Mouse (Mus musculus) ES-E14 (cell line): ENCODE data around the gene Ntm. TPM values are rescaled to one million over a fixed set of nuclear protein-coding genes. Genes with fewer than 3 reads are reported as not detected.

Experiments used
- DNase-seq: peaks from one replicate; pipeline ENCODE4 v3.0.0-alpha.2; 2013; ENCODE audit warnings: low read depth, low spot score
- H3K27ac ChIP-seq: 2 replicates; pipeline ENCODE4 v1.5.1; 2012; ENCODE audit warnings: low read depth, mild to moderate bottlenecking, low read length, moderate library complexity, mixed read lengths; ENCODE audit not compliant: poor library complexity, insufficient read depth, severe bottlenecking
- H3K36me3 ChIP-seq: 2 replicates; pipeline ENCODE4 v1.6.1; 2012; ENCODE audit warnings: mild to moderate bottlenecking, low read length, moderate library complexity, mixed read lengths; ENCODE audit not compliant: control insufficient read depth, poor library complexity, insufficient read depth, severe bottlenecking
- H3K4me1 ChIP-seq, 2 experiments: fragments of 150-350 bp in 1 of 2; sonication (generic) in 1 of 2; 2 replicates each; pipeline ENCODE4 v1.6.1; 2012; ENCODE audit warnings: low read length in 2 of 2, mild to moderate bottlenecking in 1 of 2, mixed read lengths in 1 of 2; ENCODE audit not compliant: control insufficient read depth in 2 of 2, insufficient read depth in 2 of 2, poor library complexity in 1 of 2
- H3K4me3 ChIP-seq, 2 experiments: fragments of 150-350 bp in 1 of 2; sonication (generic) in 1 of 2; 2 replicates each; pipeline ENCODE4 v1.5.1; 2012; ENCODE audit warnings: low read length in 2 of 2, low read depth in 1 of 2, mild to moderate bottlenecking in 1 of 2, mixed read lengths in 1 of 2; ENCODE audit not compliant: insufficient read depth in 1 of 2, poor library complexity in 1 of 2, severe bottlenecking in 1 of 2
- H3K9ac ChIP-seq: 2 replicates; pipeline ENCODE4 v1.6.1; 2012; ENCODE audit warnings: low read depth, mild to moderate bottlenecking, low read length, mixed read lengths; ENCODE audit not compliant: poor library complexity, insufficient read depth, severe bottlenecking
- H3K9me3 ChIP-seq: fragments of 150-350 bp; sonication (generic); 2 replicates; pipeline ENCODE4 v1.6.1; 2012; ENCODE audit warnings: low read depth, mild to moderate bottlenecking, low read length; ENCODE audit not compliant: control insufficient read depth, insufficient read depth
- CHD2 ChIP-seq: IDR thresholded peaks from 2 replicates; pipeline ENCODE4 v1.6.1; 2014; ENCODE audit warnings: mild to moderate bottlenecking, low read depth, low read length, inconsistent platforms
- HCFC1 ChIP-seq: IDR thresholded peaks from 2 replicates; pipeline ENCODE4 v1.6.1; 2012; ENCODE audit warnings: low read length, inconsistent platforms, borderline replicate concordance; ENCODE audit not compliant: insufficient read depth
- MAFK ChIP-seq: IDR thresholded peaks from 2 replicates; pipeline ENCODE4 v1.6.1; 2014; ENCODE audit warnings: mild to moderate bottlenecking, low read depth, low read length, inconsistent platforms; ENCODE audit not compliant: insufficient read depth
- ZC3H11A ChIP-seq: IDR thresholded peaks from 2 replicates; pipeline ENCODE4 v1.6.1; 2012; ENCODE audit warnings: low read depth, mild to moderate bottlenecking, inconsistent platforms, low read length, borderline replicate concordance
- ZNF384 ChIP-seq: IDR thresholded peaks from 2 replicates; pipeline ENCODE4 v1.6.1; 2012; ENCODE audit warnings: low read depth, low read length, inconsistent platforms
- in situ Hi-C, 2 experiments: fragments of 600-800 bp; cut with MboI; formaldehyde crosslinking; loops; one replicate each; pipeline ENCODE4 v1.15.1; 2025; ENCODE audit warnings: low sequenced_read_pairs in 2 of 2, inconsistent platforms in 1 of 2; ENCODE audit not compliant: unreplicated experiment in 2 of 2
- total RNA-seq: library from RNA; depleted of rRNA; stranded (reverse); fragments of 300-350 nt; gene quantifications from 2 replicates; pipeline ENCODE4 v1.2.3, GENCODE M21; 2012

Gene Ntm
- total RNA-seq, 1 experiment, result 0.67 TPM

DNA sequence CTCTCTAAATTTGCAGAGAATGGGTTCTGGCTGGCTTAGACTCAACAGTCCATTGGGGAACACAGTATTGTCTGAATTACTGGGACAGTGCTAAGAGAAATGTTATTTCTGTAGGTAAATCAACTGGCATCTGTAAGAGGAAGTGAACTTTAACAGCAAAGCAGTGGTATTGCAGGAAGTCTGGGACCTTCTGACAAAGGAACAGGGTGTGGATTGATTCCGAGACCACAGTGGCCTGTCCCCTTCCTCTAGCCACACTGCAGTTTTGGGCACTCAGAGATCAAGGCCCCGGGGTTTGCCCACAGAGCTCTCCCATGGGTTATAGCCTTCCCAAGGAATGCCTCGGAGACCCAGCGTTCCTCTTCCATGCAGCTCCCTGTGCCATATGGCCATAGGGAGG lies 172.9 kb downstream of the Ntm start:
- no peak for DNase-seq
- no peak overlapping the region for H3K27ac ChIP-seq
- no peaks in the 10 kb centered on the region for H3K36me3 ChIP-seq
- in situ Hi-C loops, result no loop called here
- no peak overlapping the region for H3K9ac ChIP-seq
- no peaks in the 10 kb centered on the region for H3K4me1 ChIP-seq
- no peaks in the 10 kb centered on the region for H3K9me3 ChIP-seq
- no peak overlapping the region for H3K4me3 ChIP-seq
- TF ChIP-seq HCFC1 (no peak), MAFK (no peak), CHD2 (no peak), ZNF384 (no peak), ZC3H11A (no peak)

DNA sequence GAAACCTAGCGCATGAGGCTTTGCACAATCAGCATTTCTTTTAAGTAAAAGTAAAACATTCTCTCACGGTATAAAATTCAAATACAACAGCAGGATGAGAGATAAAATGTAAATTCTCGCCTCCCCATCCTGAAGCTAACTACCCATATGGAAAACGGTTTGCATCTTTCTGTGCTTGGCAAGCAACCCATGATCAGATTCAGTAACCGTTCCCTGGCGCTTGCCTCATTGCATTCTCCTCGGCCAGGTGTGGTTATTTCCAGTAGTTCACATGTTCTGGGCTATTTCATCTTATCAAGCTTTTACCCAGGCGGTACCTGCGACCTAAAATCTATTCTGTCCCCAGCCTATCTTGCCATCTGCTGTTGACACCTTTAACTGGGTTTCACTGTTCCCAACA lies 174.1 kb downstream of the Ntm start:
- in situ Hi-C loops, result no loop called here
- no peaks in the 10 kb centered on the region for H3K36me3 ChIP-seq
- H3K4me1 ChIP-seq, result no peaks in the 10 kb centered on the region
- no peaks in the 10 kb centered on the region for H3K9me3 ChIP-seq
- no peak for TF ChIP-seq HCFC1
- no peak for TF ChIP-seq ZC3H11A
- TF ChIP-seq ZNF384, result no peak
- TF ChIP-seq MAFK, result no peak
- no peak for TF ChIP-seq CHD2
- H3K27ac ChIP-seq, result no peak overlapping the region
- H3K9ac ChIP-seq, result no peak overlapping the region
- no peak overlapping the region for H3K4me3 ChIP-seq
- no peak for DNase-seq

DNA sequence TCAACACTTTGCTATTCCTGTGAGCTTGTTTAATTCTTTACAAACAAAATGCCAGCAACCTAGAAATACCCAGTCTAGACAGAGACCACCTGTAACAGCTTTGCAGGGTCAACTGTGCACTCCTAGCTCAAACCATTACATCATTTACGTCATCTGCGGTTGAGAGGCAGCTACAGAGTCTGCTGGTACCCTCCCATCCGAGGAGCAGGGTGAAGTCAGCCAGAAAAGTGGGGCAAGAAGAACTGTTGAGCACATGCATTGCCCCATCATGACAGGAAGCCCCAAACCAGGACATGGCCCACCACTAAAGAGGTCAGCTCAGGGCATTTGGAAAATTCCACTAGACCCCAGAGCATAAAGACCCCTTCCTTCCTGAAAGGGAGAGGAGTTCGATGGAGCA lies 175.5 kb downstream of the Ntm start:
- H3K4me3 ChIP-seq, result no peak overlapping the region
- TF ChIP-seq ZC3H11A (no peak), ZNF384 (no peak), HCFC1 (no peak), MAFK (no peak), CHD2 (no peak)
- no peak for DNase-seq
- in situ Hi-C loops, result no loop called here
- no peak overlapping the region for H3K27ac ChIP-seq
- no peak overlapping the region for H3K9ac ChIP-seq
- no peaks in the 10 kb centered on the region for H3K36me3 ChIP-seq
- H3K9me3 ChIP-seq, result no peaks in the 10 kb centered on the region
- no peaks in the 10 kb centered on the region for H3K4me1 ChIP-seq

DNA sequence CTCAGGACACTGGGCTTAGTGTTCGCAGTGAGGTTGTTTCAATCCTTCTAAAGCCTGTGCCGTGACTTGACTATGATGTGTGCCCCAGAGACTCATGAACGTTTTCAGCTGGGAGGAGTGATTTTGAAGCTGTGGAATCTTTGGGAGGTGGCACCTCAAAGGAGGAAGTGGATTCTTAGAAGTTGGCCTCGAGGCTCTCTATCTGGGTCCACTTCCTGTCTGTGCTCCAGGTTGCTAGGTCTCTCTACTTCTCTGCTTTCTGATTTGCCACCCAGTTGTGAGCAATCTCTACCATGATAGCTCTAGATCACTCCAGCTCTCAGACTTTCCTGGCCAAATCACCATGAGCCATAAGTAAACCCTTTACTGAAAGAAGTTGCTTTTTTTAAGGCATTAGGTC lies 180.2 kb downstream of the Ntm start:
- Histone ChIP-seq H3K36me3 (no peaks in the 10 kb centered on the region), H3K4me3 (no peak overlapping the region), H3K9me3 (no peaks in the 10 kb centered on the region), H3K4me1 (no peaks in the 10 kb centered on the region), H3K27ac (no peak overlapping the region), H3K9ac (no peak overlapping the region)
- in situ Hi-C loops, result no loop called here
- TF ChIP-seq MAFK (no peak), ZNF384 (no peak)
- DNase-seq, result no peak

DNA sequence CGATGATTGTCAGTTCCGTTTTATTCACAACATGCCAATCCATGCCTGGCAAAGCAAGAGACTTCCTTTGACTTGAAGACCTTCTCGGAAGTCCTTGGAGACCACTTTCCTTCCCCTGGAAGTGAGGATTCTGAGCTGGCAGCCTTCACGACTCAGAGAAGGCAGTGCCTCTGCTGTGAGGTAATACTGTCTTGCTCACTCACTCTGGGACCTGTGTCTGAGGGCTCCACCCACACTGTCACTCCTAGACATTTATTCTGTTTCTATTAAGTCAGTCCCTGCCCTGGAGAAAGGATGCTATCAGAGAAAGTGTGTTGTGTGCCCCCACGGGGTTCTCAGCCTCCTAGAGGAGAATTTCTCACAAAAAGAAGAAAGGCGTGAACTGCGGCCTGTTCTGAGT lies 183.2 kb downstream of the Ntm start:
- TF ChIP-seq MAFK (no peak), ZNF384 (no peak), HCFC1 (no peak), ZC3H11A (no peak), CHD2 (no peak)
- Histone ChIP-seq H3K27ac (no peak overlapping the region), H3K9ac (no peak overlapping the region), H3K4me3 (no peak overlapping the region), H3K9me3 (no peaks in the 10 kb centered on the region), H3K36me3 (no peaks in the 10 kb centered on the region), H3K4me1 (no peaks in the 10 kb centered on the region)
- DNase-seq, result no peak
- in situ Hi-C loops, result no loop called here
